Mouse (Mus musculus): Measurements from ENCODE around the gene Ppib.

The Ppib gene

GRCm38 (mm10) chr9:66078072-66078471 lies 18.1 kb downstream of the Ppib start:
- no peak for DNase-seq (ENCODE audit: low spot score)

- DNase-seq (ENCODE audit: low spot score): no peak
These were observed 18.5 kb downstream of the Ppib start for GRCm38 (mm10) chr9:66078493-66078892.

GRCm38 (mm10) chr9:66080804-66081459 lies 20.9 kb downstream of the Ppib start:
- DNase-seq (ENCODE audit: low spot score): no peak

GRCm38 (mm10) chr9:66081999-66082398 lies 22.0 kb downstream of the Ppib start:
- no peak for DNase-seq (ENCODE audit: low spot score)

GRCm38 (mm10) chr9:66084171-66084570 lies 24.1 kb downstream of the Ppib start:
- no peak for DNase-seq (ENCODE audit: low spot score)

- no peak for DNase-seq (ENCODE audit: low spot score)
These were observed 27.0 kb downstream of the Ppib start for GRCm38 (mm10) chr9:66087062-66087461.

GRCm38 (mm10) chr9:66088411-66088810 lies 28.4 kb downstream of the Ppib start:
- peak; percentile 49 for DNase-seq (ENCODE audit: low spot score)

DNA sequence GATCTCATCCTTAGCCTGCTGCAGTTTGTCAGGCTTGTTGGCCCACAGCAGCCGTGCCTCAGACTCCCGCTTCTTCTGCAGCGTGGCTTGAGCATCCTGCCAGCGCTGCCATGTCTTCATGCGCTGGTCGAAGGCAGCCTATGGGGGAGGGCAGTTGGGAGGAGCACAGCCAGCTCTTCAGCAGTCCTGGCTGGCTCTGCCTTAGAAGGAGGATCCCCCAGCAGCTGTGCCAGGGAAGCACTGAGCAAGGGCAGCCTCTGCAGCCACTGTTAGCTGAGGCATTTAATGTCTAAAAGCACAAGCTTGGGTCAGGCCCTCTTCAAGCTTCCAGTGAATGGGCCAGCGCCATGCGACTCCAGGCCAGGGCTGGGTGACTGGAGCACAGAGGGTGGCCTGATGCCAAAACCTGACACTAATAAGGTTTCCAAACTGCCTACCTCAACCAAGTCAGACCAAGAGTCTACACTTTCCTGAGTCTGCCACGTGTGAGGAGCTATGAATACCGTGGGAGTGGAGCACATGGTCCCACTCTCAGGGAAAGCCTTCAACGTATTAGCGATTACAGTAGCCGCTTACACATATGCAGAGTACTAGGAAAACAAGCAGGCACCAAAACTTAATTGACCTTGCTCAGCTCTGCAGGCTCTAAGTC lies 30.7 kb downstream of the Ppib start:
- DNase-seq (ENCODE audit: low spot score): no peak

- DNase-seq (ENCODE audit: low spot score): no peak
These were observed 31.6 kb downstream of the Ppib start for GRCm38 (mm10) chr9:66091327-66092231.

- no peak for DNase-seq (ENCODE audit: low spot score)
These were observed 32.6 kb downstream of the Ppib start for GRCm38 (mm10) chr9:66092664-66093063.

- no peak for DNase-seq (ENCODE audit: low spot score)
These were observed 41.6 kb downstream of the Ppib start for GRCm38 (mm10) chr9:66101577-66101976.

DNA sequence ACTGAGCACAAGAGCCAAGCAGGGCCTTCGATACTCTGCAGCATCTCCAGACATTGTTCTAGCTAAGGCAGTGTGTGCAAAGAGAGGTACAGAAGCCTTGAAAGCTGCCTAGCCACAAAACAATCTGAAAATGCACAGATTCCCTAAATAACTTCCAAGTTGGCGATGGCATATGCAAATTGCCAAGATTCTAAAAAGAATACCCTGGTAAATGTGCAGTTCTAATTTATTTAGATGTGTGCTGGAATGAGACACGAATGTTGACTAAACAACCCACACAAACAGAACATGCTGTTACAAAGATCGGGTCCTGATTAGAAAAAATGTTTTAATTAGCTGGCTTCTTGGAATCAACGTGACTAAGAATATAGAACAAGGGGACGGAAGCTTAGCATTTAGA lies 42.6 kb downstream of the Ppib start:
- DNase-seq (ENCODE audit: low spot score): no peak

GRCm38 (mm10) chr9:66104601-66105000 lies 44.6 kb downstream of the Ppib start:
- DNase-seq (ENCODE audit: low spot score): no peak

DNA sequence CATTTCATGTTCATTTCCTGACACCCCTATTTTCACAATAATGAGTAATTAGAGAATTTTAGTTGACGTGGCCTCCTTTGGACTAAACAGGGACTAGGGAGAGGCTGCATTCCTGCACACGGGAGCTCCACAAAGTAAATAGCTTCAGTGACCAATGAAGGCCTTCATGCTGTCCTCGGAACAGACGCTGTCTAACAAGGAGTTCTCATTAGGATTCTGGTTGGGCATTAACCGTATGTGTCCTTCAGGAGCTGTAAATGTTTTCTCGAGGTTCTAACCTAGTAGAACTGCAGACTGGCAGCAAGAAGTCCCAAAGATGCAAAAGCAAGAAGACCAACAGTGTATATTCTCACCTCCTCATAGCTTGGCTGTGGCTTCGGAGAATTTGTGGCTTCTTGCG lies 45.1 kb downstream of the Ppib start:
- no peak for DNase-seq (ENCODE audit: low spot score)

GRCm38 (mm10) chr9:66109574-66109973 lies 49.6 kb downstream of the Ppib start:
- DNase-seq (ENCODE audit: low spot score): no peak

- no peak for DNase-seq (ENCODE audit: low spot score)
These were observed 50.1 kb downstream of the Ppib start for GRCm38 (mm10) chr9:66110126-66110525.

- no peak for DNase-seq (ENCODE audit: low spot score)
These were observed 50.8 kb downstream of the Ppib start for GRCm38 (mm10) chr9:66110611-66111379.

DNA sequence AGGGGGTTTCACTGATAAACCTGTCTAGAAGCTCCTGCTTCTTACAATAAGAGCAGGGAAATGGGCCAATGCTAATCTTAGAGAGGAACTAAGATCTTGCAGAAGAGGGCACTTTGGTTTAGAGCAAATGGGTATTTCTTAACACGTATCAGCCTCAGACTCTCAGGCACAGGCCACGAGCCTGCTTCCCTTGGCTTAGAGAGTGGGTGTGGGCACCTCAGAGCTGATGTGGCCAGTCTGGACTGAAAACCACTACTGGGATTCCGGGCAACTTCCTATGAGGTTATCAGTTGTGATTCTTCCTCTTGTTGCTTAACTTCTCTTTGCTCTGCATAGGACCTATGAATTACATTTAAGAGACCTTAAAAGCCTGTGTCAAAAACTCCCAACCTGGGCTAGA lies 54.3 kb downstream of the Ppib start:
- DNase-seq (ENCODE audit: low spot score): no peak

Measured in c-Kit-positive CD71-positive TER-119-positive erythroid progenitor cells, embryonic 14.5 days (primary cell).